Mouse (Mus musculus) limb, embryonic 15.5 days (tissue): Measurements from ENCODE around the gene Knstrn. TPM values are rescaled to one million over a fixed set of nuclear protein-coding genes. Genes with fewer than 3 reads are reported as not detected.

Experiments used
- polyA plus RNA-seq: library from polyadenylated mRNA; unstranded; fragments of >200 nt; fragmentation: Nextera tagmentation; extraction: Ambion mirVana; gene quantifications from 2 replicates; pipeline ENCODE4 v1.2.1, GENCODE M21; 2015

Gene Knstrn
- polyA plus RNA-seq, 1 experiment from 2014 or later = 75.5 TPM

Other genes with a start within 250 kb of the Knstrn start
- gene Bub1b, start 215.8 kb upstream of the Knstrn start, polyA plus RNA-seq = 62.8 and 64.2 TPM in 2 replicates
- 8.3 and 8.6 TPM in 2 replicates for gene Pak6, start 150.7 kb upstream of the Knstrn start, polyA plus RNA-seq
- 0.05 TPM in 2 replicates for gene Ankrd63, start 110.0 kb upstream of the Knstrn start, polyA plus RNA-seq
- gene Plcb2, start 85.6 kb upstream of the Knstrn start, polyA plus RNA-seq = 1.4 and 1.6 TPM in 2 replicates
- 18.1 and 19.8 TPM in 2 replicates for gene Inafm2, start 68.2 kb upstream of the Knstrn start, polyA plus RNA-seq
- gene Ccdc9b, start 51.3 kb upstream of the Knstrn start, polyA plus RNA-seq = 3.1 and 3.4 TPM in 2 replicates
- 2.7 and 3.8 TPM in 2 replicates for gene Phgr1, start 41.2 kb upstream of the Knstrn start, polyA plus RNA-seq
- 0.09 and 0.28 TPM in 2 replicates for gene Disp2, start 34.3 kb upstream of the Knstrn start, polyA plus RNA-seq
- gene Ivd, start 48.0 kb downstream of the Knstrn start, polyA plus RNA-seq = 66.7 and 70.7 TPM in 2 replicates
- gene Bahd1, start 86.4 kb downstream of the Knstrn start, polyA plus RNA-seq = 5.7 and 6.4 TPM in 2 replicates
- 41.2 and 47.0 TPM in 2 replicates for gene Chst14, start 112.5 kb downstream of the Knstrn start, polyA plus RNA-seq
- gene Ccdc32, start 215.4 kb downstream of the Knstrn start, polyA plus RNA-seq = 24.1 and 26.8 TPM in 2 replicates
- 2.8 and 4.1 TPM in 2 replicates for gene Rpusd2, start 220.8 kb downstream of the Knstrn start, polyA plus RNA-seq
- gene Knl1, start 233.1 kb downstream of the Knstrn start, polyA plus RNA-seq = 39.1 and 42.0 TPM in 2 replicates